Mouse (Mus musculus) lung, postnatal 0 days (tissue): ENCODE data around the gene Ctcf.

Experiments used
- CTCF ChIP-seq: IDR thresholded peaks from 2 replicates; pipeline ENCODE4 v1.5.1; 2016; ENCODE audit warnings: antibody characterized with exemption, mild to moderate bottlenecking
- EP300 ChIP-seq: IDR thresholded peaks from 2 replicates; pipeline ENCODE4 v1.6.1; 2016; ENCODE audit warnings: antibody characterized with exemption, mild to moderate bottlenecking, control low read depth

- no peak for TF ChIP-seq CTCF
- TF ChIP-seq EP300 = no peak
These were observed 18.1 kb upstream of the Ctcf start for GRCm38 (mm10) chr8:105618279-105618634.
